Mouse (Mus musculus): ENCODE measurements at regions not wholly inside any gene's neighbourhood (a gene's known extent, or its start where the extent isn't known, plus 50 kb on each side); places are given as distances from the start of the nearest gene placed in this dataset.

DNA sequence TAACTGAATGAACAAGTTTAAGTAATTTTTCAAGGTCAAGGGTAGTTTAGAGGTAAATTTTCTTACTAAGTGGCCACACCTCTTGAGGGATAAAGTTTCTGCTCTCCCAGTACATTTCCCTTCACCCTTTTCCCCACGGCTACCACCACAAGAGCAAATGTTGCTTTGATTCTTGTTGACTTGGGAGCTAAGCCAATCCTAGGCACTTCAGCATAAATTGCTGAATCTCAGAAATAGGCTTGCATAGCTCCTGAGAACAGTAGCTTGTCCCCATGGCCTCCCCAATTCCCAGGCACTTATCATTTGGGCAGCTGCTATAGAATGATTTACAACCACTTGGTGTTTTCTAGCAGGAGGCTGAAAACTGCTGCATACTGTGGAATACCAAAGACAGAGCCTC is 510.1 kb downstream of the Grin2a start:
- TF ChIP-seq POLR2A (IDR thresholded peaks at IDR 0.05; ENCODE audit: insufficient read length, low read depth) (no peak), MYOG (IDR thresholded peaks at IDR 0.05; ENCODE audit: control insufficient read depth in 1 of 3, insufficient read depth in 1 of 3, insufficient read length in 2 of 3, low read depth in 2 of 3) (no peak), E2F4 (IDR thresholded peaks at IDR 0.05; ENCODE audit: insufficient read depth) (no peak), USF1 (IDR thresholded peaks at IDR 0.05; ENCODE audit: low read depth) (no peak), REST (IDR thresholded peaks at IDR 0.05; ENCODE audit: insufficient read depth, insufficient read length) (no peak), TCF12 (IDR thresholded peaks at IDR 0.05; ENCODE audit: insufficient read depth, poor library complexity, severe bottlenecking) (no peak), MAX (IDR thresholded peaks at IDR 0.05; ENCODE audit: low read depth) (no peak), MYOD1 (IDR thresholded peaks at IDR 0.05; ENCODE audit: control insufficient read depth in 1 of 3, insufficient read length in 2 of 3, low read depth in 2 of 3) (no peak), CEBPB (IDR thresholded peaks at IDR 0.05; ENCODE audit: insufficient read depth, poor library complexity, severe bottlenecking) (no peak), POLR2AphosphoS2 (IDR thresholded peaks at IDR 0.05; ENCODE audit: insufficient read length, low read depth) (no peak), TCF3 (IDR thresholded peaks at IDR 0.05; ENCODE audit: insufficient read length, low read depth) (no peak), SRF (IDR thresholded peaks at IDR 0.05; ENCODE audit: control insufficient read depth, insufficient read length, low read depth) (no peak)

Data from myocyte (in vitro differentiated cells).